Mouse (Mus musculus) ES-E14 (cell line): ENCODE measurements around the gene Slc15a4.

Experiments
- CHD2 ChIP-seq: IDR thresholded peaks from 2 replicates; pipeline ENCODE4 v1.6.1; 2014; ENCODE audit warnings: mild to moderate bottlenecking, low read depth, low read length, inconsistent platforms
- HCFC1 ChIP-seq: IDR thresholded peaks from 2 replicates; pipeline ENCODE4 v1.6.1; 2012; ENCODE audit warnings: low read length, inconsistent platforms, borderline replicate concordance; ENCODE audit not compliant: insufficient read depth
- MAFK ChIP-seq: IDR thresholded peaks from 2 replicates; pipeline ENCODE4 v1.6.1; 2014; ENCODE audit warnings: mild to moderate bottlenecking, low read depth, low read length, inconsistent platforms; ENCODE audit not compliant: insufficient read depth
- ZC3H11A ChIP-seq: IDR thresholded peaks from 2 replicates; pipeline ENCODE4 v1.6.1; 2012; ENCODE audit warnings: low read depth, mild to moderate bottlenecking, inconsistent platforms, low read length, borderline replicate concordance
- ZNF384 ChIP-seq: IDR thresholded peaks from 2 replicates; pipeline ENCODE4 v1.6.1; 2012; ENCODE audit warnings: low read depth, low read length, inconsistent platforms

- TF ChIP-seq MAFK (no peak), HCFC1 (no peak), ZNF384 (no peak), ZC3H11A (no peak), CHD2 (no peak)
Measured at GRCm38 (mm10) chr5:127627242-127627641, 5.5 kb downstream of the Slc15a4 start.
